19 mouse cellular contexts compared by ENCODE assay signal in genomic region chr2:84266158-84266557, GRCm38 (mm10).
DNase-seq lines count a peak whose midpoint lies in the region; ATAC-seq and TF ChIP-seq lines count a peak whose summit lies in the region.
"Had no signal": no experiment of that assay in that cellular context is flagged by ENCODE, and none has a peak within 500 bp of the region (broad histone marks: within the 10 kb centered on the region; RNA-seq: fewer than 3 reads in every experiment).

No protein-coding gene starts in this region.

- no peaks in the 10 kb centered on the region for H3K9me3 ChIP-seq in embryonic facial prominence, embryonic 12.5 days
- H3K9me3 ChIP-seq in embryonic facial prominence, embryonic 10.5 days = no peaks in the 10 kb centered on the region
- H3K9me3 ChIP-seq in kidney, postnatal 0 days (replicated peaks; ENCODE audit: low read length) = no peaks in the 10 kb centered on the region
- no peaks in the 10 kb centered on the region for H3K9me3 ChIP-seq in limb, embryonic 10.5 days (replicated peaks)
- H3K9me3 ChIP-seq in neural tube, embryonic 11.5 days (ENCODE audit: control insufficient read depth, low read length) = no peaks in the 10 kb centered on the region
- H3K9me3 ChIP-seq: embryonic facial prominence, embryonic 13.5 days; lung, embryonic 15.5 days; midbrain, embryonic 13.5 days had no signal

- no peak for TF ChIP-seq CTCF in kidney, postnatal 0 days (IDR thresholded peaks at IDR 0.05; ENCODE audit: low read depth)

- no peak overlapping the region for H3K4me3 ChIP-seq in embryonic facial prominence, embryonic 12.5 days
- H3K4me3 ChIP-seq in embryonic facial prominence, embryonic 10.5 days = no peak overlapping the region
- no peak overlapping the region for H3K4me3 ChIP-seq in kidney, postnatal 0 days (replicated peaks; ENCODE audit: low read depth, low read length)
- H3K4me3 ChIP-seq in limb, embryonic 10.5 days = no peak overlapping the region
- H3K4me3 ChIP-seq in neural tube, embryonic 11.5 days (ENCODE audit: low read depth, low read length) = no peak overlapping the region
- H3K4me3 ChIP-seq: embryonic facial prominence, embryonic 13.5 days; lung, embryonic 15.5 days; midbrain, embryonic 13.5 days had no signal

- no peak overlapping the region for H3K9ac ChIP-seq in embryonic facial prominence, embryonic 12.5 days
- no peak overlapping the region for H3K9ac ChIP-seq in kidney, postnatal 0 days (ENCODE audit: low read depth, low read length)
- H3K9ac ChIP-seq in neural tube, embryonic 11.5 days (ENCODE audit: low read length) = no peak overlapping the region
- H3K9ac ChIP-seq: embryonic facial prominence, embryonic 13.5 days; hindbrain, embryonic 14.5 days; liver, embryonic 14.5 days; lung, embryonic 15.5 days; midbrain, embryonic 13.5 days had no signal

- H3K4me2 ChIP-seq in embryonic facial prominence, embryonic 12.5 days (replicated peaks) = no peak overlapping the region
- H3K4me2 ChIP-seq in kidney, postnatal 0 days (ENCODE audit: low read length) = no peak overlapping the region
- no peak overlapping the region for H3K4me2 ChIP-seq in neural tube, embryonic 11.5 days (ENCODE audit: low read depth)
- H3K4me2 ChIP-seq: embryonic facial prominence, embryonic 13.5 days; hindbrain, embryonic 14.5 days; lung, embryonic 15.5 days; midbrain, embryonic 13.5 days had no signal

- H3K4me1 ChIP-seq in embryonic facial prominence, embryonic 12.5 days = no peaks in the 10 kb centered on the region
- peaks cover 7% of the 10 kb centered on the region; the same call in 1 of the 2 replicates for H3K4me1 ChIP-seq in embryonic facial prominence, embryonic 10.5 days
- H3K4me1 ChIP-seq in kidney, postnatal 0 days (replicated peaks; ENCODE audit: insufficient read depth, low read length) = no peaks in the 10 kb centered on the region
- peaks cover 27% of the 10 kb centered on the region for H3K4me1 ChIP-seq in limb, embryonic 10.5 days
- no peaks in the 10 kb centered on the region for H3K4me1 ChIP-seq in neural tube, embryonic 11.5 days (ENCODE audit: control insufficient read depth, insufficient read depth, low read length)
- H3K4me1 ChIP-seq: lung, embryonic 15.5 days; midbrain, embryonic 13.5 days had no signal

- no peaks in the 10 kb centered on the region for H3K36me3 ChIP-seq in embryonic facial prominence, embryonic 12.5 days
- H3K36me3 ChIP-seq in embryonic facial prominence, embryonic 10.5 days (replicated peaks) = no peaks in the 10 kb centered on the region
- H3K36me3 ChIP-seq in kidney, postnatal 0 days (ENCODE audit: insufficient read depth, low read length) = no peaks in the 10 kb centered on the region
- no peaks in the 10 kb centered on the region for H3K36me3 ChIP-seq in limb, embryonic 10.5 days
- H3K36me3 ChIP-seq in neural tube, embryonic 11.5 days (ENCODE audit: control insufficient read depth, insufficient read depth, low read length) = no peaks in the 10 kb centered on the region
- H3K36me3 ChIP-seq: embryonic facial prominence, embryonic 13.5 days; lung, embryonic 15.5 days; midbrain, embryonic 13.5 days had no signal

- ATAC-seq in embryonic facial prominence, embryonic 12.5 days (ENCODE audit: insufficient number of reproducible peaks, insufficient read depth, low FRiP score, low TSS enrichment) = 0 out of 2 replicates have a peak, but pooled peaks have one; percentile 64
- peak; percentile 49; the same call in 1 of the 2 replicates for ATAC-seq in kidney, postnatal 0 days (replicated peaks; ENCODE audit: low FRiP score, low read depth)
- peak; percentile 62; the same call in 1 of the 2 replicates for ATAC-seq in neural tube, embryonic 11.5 days (ENCODE audit: insufficient read depth, low FRiP score, low TSS enrichment)
- ATAC-seq: forebrain, embryonic 16.5 days; midbrain, embryonic 13.5 days; Patski had no signal

- no peak for DNase-seq in embryonic facial prominence, embryonic 10.5 days (ENCODE audit: low spot score)
- DNase-seq in kidney, postnatal 0 days (ENCODE audit: low spot score) = peak; percentile 57
- no peak for DNase-seq in kidney, adult 8-10 months
- peak; percentile 44 for DNase-seq in limb, embryonic 10.5 days (ENCODE audit: low spot score)
- no peak for DNase-seq in neural tube, embryonic 11.5 days (ENCODE audit: low spot score)
- no peak for DNase-seq in adipocyte (ENCODE audit: low spot score)
- no peak for DNase-seq in adrenal gland, postnatal 14 days
- DNase-seq: adrenal gland, postnatal 10 days; cerebellum, postnatal 10 days; gastrocnemius, postnatal 36 days; right cerebral cortex, postnatal 4 days had no signal

- H3K27me3 ChIP-seq in embryonic facial prominence, embryonic 12.5 days = no peaks in the 10 kb centered on the region
- no peaks in the 10 kb centered on the region for H3K27me3 ChIP-seq in embryonic facial prominence, embryonic 10.5 days (replicated peaks; ENCODE audit: low read depth, poor library complexity, severe bottlenecking)
- no peaks in the 10 kb centered on the region for H3K27me3 ChIP-seq in kidney, postnatal 0 days (ENCODE audit: insufficient read depth, low read length)
- H3K27me3 ChIP-seq in limb, embryonic 10.5 days (ENCODE audit: low read depth, poor library complexity, severe bottlenecking) = no peaks in the 10 kb centered on the region
- H3K27me3 ChIP-seq in neural tube, embryonic 11.5 days (ENCODE audit: control insufficient read depth, insufficient read depth, low read length) = no peaks in the 10 kb centered on the region
- H3K27me3 ChIP-seq: lung, embryonic 15.5 days; midbrain, embryonic 13.5 days had no signal

- 47% methylated on average over 4 of the region's 4 CpGs for WGBS in embryonic facial prominence, embryonic 12.5 days
- 64% methylated on average over 4 of the region's 4 CpGs for WGBS in embryonic facial prominence, embryonic 10.5 days
- 23% methylated on average over 4 of the region's 4 CpGs for WGBS in kidney, postnatal 0 days
- 20% methylated on average over 4 of the region's 4 CpGs for WGBS in limb, embryonic 10.5 days
- 20% methylated on average over 4 of the region's 4 CpGs for WGBS in neural tube, embryonic 11.5 days

- no peak overlapping the region for H3K27ac ChIP-seq in embryonic facial prominence, embryonic 12.5 days
- no peak overlapping the region for H3K27ac ChIP-seq in embryonic facial prominence, embryonic 10.5 days (replicated peaks)
- H3K27ac ChIP-seq in kidney, postnatal 0 days = no peak overlapping the region
- H3K27ac ChIP-seq in limb, embryonic 10.5 days = no peak overlapping the region
- no peak overlapping the region for H3K27ac ChIP-seq in neural tube, embryonic 11.5 days (ENCODE audit: low read depth, low read length)
- H3K27ac ChIP-seq: embryonic facial prominence, embryonic 13.5 days; hindbrain, embryonic 14.5 days; liver, embryonic 14.5 days; lung, embryonic 15.5 days; midbrain, embryonic 13.5 days had no signal

Comparison
In these comparisons a context has a peak if more than half of its experiments do, and no peak if none do; other contexts are left out.
1. DNase-seq: peak in kidney, postnatal 0 days (single experiment) and limb, embryonic 10.5 days (single experiment); none in embryonic facial prominence, embryonic 10.5 days (single experiment), kidney, adult 8-10 months (0 of 2), neural tube, embryonic 11.5 days (single experiment), adipocyte (single experiment) and adrenal gland, postnatal 14 days (single experiment).
2. Peak in every context shown above with its lines, with median percentiles within 50 percentile points of each other: ATAC-seq.